Mouse (Mus musculus) forelimb bud, embryonic 11.5 days (tissue): ENCODE data around the gene Tuba3a.
A peak's percentile ranks its signal among the peaks of the same experiment; 100 is the strongest.

ENCODE experiments used
- DNase-seq: peaks from one replicate; pipeline ENCODE4 v3.0.0-alpha.2; 2012; ENCODE audit warnings: low read depth, low spot score

Tuba3a gene

GRCm38 (mm10) chr6:125285890-125286289, at the start of gene Tuba3a:
Tuba3a (minus strand) TSS chr6:125286042.
- DNase-seq, result no peak

- no peak for DNase-seq
Measured at GRCm38 (mm10) chr6:125334356-125334755, 48.5 kb upstream of the Tuba3a start.

- DNase-seq, result no peak
Measured at GRCm38 (mm10) chr6:125333112-125333899, 47.5 kb upstream of the Tuba3a start.

- peak; percentile 82 for DNase-seq
Measured at GRCm38 (mm10) chr6:125330626-125331326, 44.9 kb upstream of the Tuba3a start.

- DNase-seq, result no peak
Measured at GRCm38 (mm10) chr6:125328243-125328642, 42.4 kb upstream of the Tuba3a start.

GRCm38 (mm10) chr6:125325337-125325736, 39.5 kb upstream of the Tuba3a start:
- DNase-seq, result no peak

GRCm38 (mm10) chr6:125323547-125323946, 37.7 kb upstream of the Tuba3a start:
- DNase-seq, result no peak

GRCm38 (mm10) chr6:125322794-125323193, 37.0 kb upstream of the Tuba3a start:
- no peak for DNase-seq

GRCm38 (mm10) chr6:125321114-125321855, 35.4 kb upstream of the Tuba3a start:
- DNase-seq, result no peak

- DNase-seq, result no peak
Measured at GRCm38 (mm10) chr6:125320323-125320722, 34.5 kb upstream of the Tuba3a start, which contains the start of gene Scnn1a. Scnn1a (plus strand) TSS chr6:125320659.

GRCm38 (mm10) chr6:125319919-125320296, 34.1 kb upstream of the Tuba3a start:
- no peak for DNase-seq

GRCm38 (mm10) chr6:125318981-125319918, 33.4 kb upstream of the Tuba3a start:
- DNase-seq, result no peak

GRCm38 (mm10) chr6:125317077-125317476, 31.2 kb upstream of the Tuba3a start:
- DNase-seq, result no peak

- DNase-seq, result no peak
Measured at GRCm38 (mm10) chr6:125314746-125315145, 28.9 kb upstream of the Tuba3a start.

- DNase-seq, result no peak
Measured at GRCm38 (mm10) chr6:125314231-125314563, 28.4 kb upstream of the Tuba3a start.

GRCm38 (mm10) chr6:125313546-125314230, 27.8 kb upstream of the Tuba3a start, which contains the start of gene Ltbr:
Ltbr (minus strand) TSS chr6:125313885.
- DNase-seq, result peak; percentile 51

GRCm38 (mm10) chr6:125312581-125313355, 26.9 kb upstream of the Tuba3a start:
- DNase-seq, result no peak

- no peak for DNase-seq
Measured at GRCm38 (mm10) chr6:125312171-125312570, 26.3 kb upstream of the Tuba3a start.

GRCm38 (mm10) chr6:125309406-125309805, 23.6 kb upstream of the Tuba3a start:
- DNase-seq, result no peak

GRCm38 (mm10) chr6:125308921-125309320, 23.1 kb upstream of the Tuba3a start:
- DNase-seq, result no peak
